ENCODE assay signal across 18 mouse cellular contexts in genomic region chr10:83631775-83632174, GRCm38 (mm10). TPM values are rescaled to one million over a fixed set of nuclear protein-coding genes. Genes with fewer than 3 reads are reported as not detected.
DNase-seq lines count a peak whose midpoint lies in the region; ATAC-seq and TF ChIP-seq lines count a peak whose summit lies in the region.
"Had no signal": no experiment of that assay in that cellular context is flagged by ENCODE, and none has a peak within 500 bp of the region (broad histone marks: within the 10 kb centered on the region; RNA-seq: fewer than 3 reads in every experiment).

No protein-coding gene starts in this region.

- H3K4me3 ChIP-seq in hindbrain, embryonic 13.5 days = no peak overlapping the region
- no peak overlapping the region for H3K4me3 ChIP-seq in hindbrain, embryonic 14.5 days (replicated peaks; ENCODE audit: low read length)
- H3K4me3 ChIP-seq in E14TG2a.4 (replicated peaks; ENCODE audit: low read length) = peak overlapping the region; percentile 45; the same call in 1 of the 2 replicates
- H3K4me3 ChIP-seq: hindbrain, embryonic 15.5 days had no signal

- peak; percentile 24; the same call in 1 of the 2 replicates for ATAC-seq in cerebellum, adult (ENCODE audit: insufficient number of reproducible peaks, low FRiP score, low TSS enrichment)
- ATAC-seq in hindbrain, embryonic 13.5 days (ENCODE audit: low FRiP score) = no peak
- no peak for ATAC-seq in hindbrain, embryonic 14.5 days (ENCODE audit: low FRiP score)
- ATAC-seq: Patski had no signal

- no peak for DNase-seq in cerebellum, postnatal 4 days (ENCODE audit: low spot score in 2 of 2)
- no peak for DNase-seq in hindbrain, embryonic 14.5 days (ENCODE audit: low spot score)
- DNase-seq in cerebellum, postnatal 10 days = peak; percentile 43 to 66
- no peak for DNase-seq in left cerebral cortex, postnatal 36 days (ENCODE audit: low spot score in 2 of 2)
- no peak for DNase-seq in ovary, adult 18-20 months (ENCODE audit: low spot score)
- DNase-seq: adrenal gland, adult 8-10 months; gastrocnemius, postnatal 25 days; kidney, adult 11 months; kidney, postnatal 25 days; lung, adult 2 months; right cerebral cortex, adult 18-20 months; thymus, postnatal 25 days had no signal

- WGBS in hindbrain, embryonic 13.5 days = 85% methylated on average over 10 of the region's 10 CpGs
- 86% methylated on average over 10 of the region's 10 CpGs for WGBS in hindbrain, embryonic 14.5 days

- no peak overlapping the region for H3K4me2 ChIP-seq in hindbrain, embryonic 13.5 days
- no peak overlapping the region for H3K4me2 ChIP-seq in hindbrain, embryonic 14.5 days (replicated peaks)
- H3K4me2 ChIP-seq: hindbrain, embryonic 15.5 days; liver, embryonic 11.5 days had no signal

- H3K27me3 ChIP-seq in hindbrain, embryonic 13.5 days = no peaks in the 10 kb centered on the region
- no peaks in the 10 kb centered on the region for H3K27me3 ChIP-seq in hindbrain, embryonic 14.5 days (ENCODE audit: control insufficient read depth, insufficient read depth, low read length)
- no peaks in the 10 kb centered on the region for H3K27me3 ChIP-seq in E14TG2a.4 (ENCODE audit: insufficient read depth, low read length)
- H3K27me3 ChIP-seq: hindbrain, embryonic 15.5 days; Patski had no signal

- no peaks in the 10 kb centered on the region for H3K9me3 ChIP-seq in hindbrain, embryonic 13.5 days
- H3K9me3 ChIP-seq in hindbrain, embryonic 14.5 days (ENCODE audit: control insufficient read depth, low read length) = no peaks in the 10 kb centered on the region
- H3K9me3 ChIP-seq in E14TG2a.4 (ENCODE audit: low read length) = no peaks in the 10 kb centered on the region
- H3K9me3 ChIP-seq: hindbrain, embryonic 15.5 days had no signal

- peak overlapping the region; percentile 52; the same call in 1 of the 2 replicates for H3K27ac ChIP-seq in hindbrain, embryonic 13.5 days
- H3K27ac ChIP-seq in hindbrain, embryonic 14.5 days = no peak overlapping the region

- H3K9ac ChIP-seq in hindbrain, embryonic 13.5 days = no peak overlapping the region
- H3K9ac ChIP-seq in hindbrain, embryonic 14.5 days = no peak overlapping the region
- H3K9ac ChIP-seq: hindbrain, embryonic 15.5 days had no signal

- intact Hi-C loops in left cerebral cortex, postnatal 36 days (cut with DNase I) = no loop called here

- TF ChIP-seq CTCF in E14TG2a.4 (conservative IDR thresholded peaks at IDR 0.05; ENCODE audit: low read length) = no peak

- peaks cover 35% of the 10 kb centered on the region for H3K36me3 ChIP-seq in hindbrain, embryonic 13.5 days
- peaks cover 15% of the 10 kb centered on the region for H3K36me3 ChIP-seq in hindbrain, embryonic 14.5 days (replicated peaks; ENCODE audit: control insufficient read depth, insufficient read depth)
- H3K36me3 ChIP-seq in E14TG2a.4 (ENCODE audit: insufficient read depth, low read length) = peaks cover 33% of the 10 kb centered on the region

- peaks cover 16% of the 10 kb centered on the region for H3K4me1 ChIP-seq in hindbrain, embryonic 13.5 days (replicated peaks)
- 0 out of 2 replicates have a peak, but pooled peaks cover 3% of the 10 kb centered on the region for H3K4me1 ChIP-seq in hindbrain, embryonic 14.5 days (replicated peaks; ENCODE audit: control insufficient read depth, insufficient read depth, low read length)
- H3K4me1 ChIP-seq in E14TG2a.4 (replicated peaks; ENCODE audit: low read depth, low read length) = peaks cover 15% of the 10 kb centered on the region

RNA-seq across cellular contexts. Expression of gene Appl2, which starts 16.8 kb away (rescaled TPM):
- polyA plus RNA-seq in hindbrain, embryonic 13.5 days (2015; fragmentation: Nextera tagmentation; extraction: Ambion mirVana) = 48.3 and 48.4 TPM in 2 replicates
- 37.1 and 39.9 TPM in 2 replicates for polyA plus RNA-seq in hindbrain, embryonic 14.5 days (2014; fragmentation: Nextera tagmentation; extraction: Ambion mirVana)
- total RNA-seq in left cerebral cortex, postnatal 36 days (2021) = 10 to 100 TPM; 57.6 to 69.1 TPM

Comparison
In these comparisons a context has a peak if more than half of its experiments do, and no peak if none do; other contexts are left out.
1. DNase-seq: peak in cerebellum, postnatal 10 days (2 of 2); none in cerebellum, postnatal 4 days (0 of 2), hindbrain, embryonic 14.5 days (single experiment), left cerebral cortex, postnatal 36 days (0 of 2) and ovary, adult 18-20 months (single experiment).